Mouse (Mus musculus): Measurements from ENCODE around the gene Acp4. TPM values are rescaled to one million over a fixed set of nuclear protein-coding genes. Genes with fewer than 3 reads are reported as not detected.
"Not testable (repeated sequence)": the region's sequence is repeated elsewhere in the genome, so short reads cannot be mapped to it uniquely, and the experiment has no call there.

Gene Acp4
- polyA plus RNA-seq, 1 experiment = not detected

DNA sequence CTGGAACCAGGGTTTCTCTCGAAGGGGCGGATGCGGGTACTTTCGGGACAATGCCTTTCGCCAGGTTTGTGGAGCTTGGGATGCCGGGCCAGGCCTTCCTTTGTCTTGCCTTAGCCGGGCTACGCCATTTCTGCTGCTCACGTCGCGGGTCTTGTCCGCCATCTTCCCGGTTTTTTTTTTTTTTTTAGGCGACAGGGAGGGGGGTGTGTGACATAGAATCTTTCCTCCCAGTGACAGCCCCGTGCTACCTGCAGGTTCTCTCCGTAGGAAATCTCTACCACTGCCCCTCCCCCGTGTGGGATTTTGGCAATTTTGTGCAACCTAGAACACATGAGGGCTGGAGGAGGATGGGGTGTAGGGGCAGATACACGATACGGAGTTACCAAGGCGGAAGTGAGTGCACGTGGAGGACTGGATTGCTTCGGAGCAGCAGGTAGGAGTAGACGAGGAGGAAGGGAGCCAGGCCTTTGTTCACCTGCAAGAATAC lies 10.2 kb downstream of the Acp4 start:
- H3K27ac ChIP-seq (ENCODE audit: insufficient read depth, low read length) = peak overlapping the region; percentile 39; the same call in 1 of the 2 replicates
- H3K4me3 ChIP-seq (ENCODE audit: insufficient read depth, low read length) = peak overlapping the region; percentile 89
- no peak for TF ChIP-seq CTCF (IDR thresholded peaks at IDR 0.05; ENCODE audit: borderline replicate concordance, insufficient read depth, low read length)
- no peak for TF ChIP-seq POLR2A (IDR thresholded peaks at IDR 0.05; ENCODE audit: low read depth, low read length)
- no peaks in the 10 kb centered on the region for H3K4me1 ChIP-seq (ENCODE audit: control insufficient read depth, insufficient read depth, low read length)

DNA sequence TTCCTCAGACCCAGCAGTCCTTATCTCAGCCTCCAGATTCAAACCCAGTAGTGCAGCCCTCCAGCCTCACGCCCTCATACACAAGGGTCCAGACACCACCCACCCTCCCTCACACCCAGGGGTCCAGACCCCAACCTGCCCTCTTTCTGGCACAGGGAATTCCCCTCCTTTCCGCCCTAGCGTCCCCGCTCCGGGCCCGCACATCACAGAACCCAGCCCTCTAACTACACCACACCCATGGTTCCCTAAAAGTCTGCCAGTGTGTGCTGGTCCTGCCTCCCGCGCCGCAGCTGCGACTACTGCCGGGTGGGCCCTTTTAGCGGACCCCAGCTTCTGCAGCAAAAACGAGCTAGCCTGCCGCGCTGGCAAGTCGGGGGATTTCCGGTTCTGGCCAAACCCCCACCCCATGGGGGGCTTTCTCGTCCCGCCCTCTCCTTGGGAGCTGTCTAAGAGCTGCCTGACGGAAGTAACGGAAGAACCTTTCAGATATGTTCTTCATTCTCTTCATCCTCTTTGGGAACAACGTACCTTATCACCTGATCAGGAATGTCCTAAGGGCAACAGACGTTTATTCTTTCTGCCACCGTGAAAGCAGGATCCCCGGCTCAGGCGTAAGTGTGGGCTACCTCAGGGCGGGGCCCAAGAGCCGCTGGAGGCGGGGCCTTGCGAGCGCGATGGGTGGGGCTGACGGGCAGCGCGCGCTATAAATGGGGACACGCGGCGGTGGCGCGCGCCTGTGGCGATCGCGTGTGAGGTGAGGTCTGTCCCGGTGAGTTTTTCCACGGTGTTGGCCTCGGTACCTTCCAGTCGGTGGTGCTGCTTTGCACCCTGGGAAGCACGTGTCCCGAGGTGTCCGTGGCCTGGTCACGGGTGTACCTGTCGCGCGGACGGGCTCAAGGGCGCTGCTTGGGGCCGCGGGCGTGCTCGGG lies 10.9 kb downstream of the Acp4 start, which contains the start of the genes 1700028J19Rik and 2410002F23Rik:
Gene 1700028J19Rik, minus strand, starts transcription at position 641 of the 929 bp plus-strand sequence.
Gene 2410002F23Rik, plus strand, starts transcription at position 668 of the 929 bp plus-strand sequence.
- no peaks in the 10 kb centered on the region for H3K4me1 ChIP-seq (ENCODE audit: control insufficient read depth, insufficient read depth, low read length)
- H3K27ac ChIP-seq (ENCODE audit: insufficient read depth, low read length) = peak within 1 kb of the TSS; percentile 74
- peak within 1 kb of the TSS; percentile 89 for H3K4me3 ChIP-seq (ENCODE audit: insufficient read depth, low read length)
- TF ChIP-seq CTCF (IDR thresholded peaks at IDR 0.05; ENCODE audit: borderline replicate concordance, insufficient read depth, low read length) (no peak), POLR2A (IDR thresholded peaks at IDR 0.05; ENCODE audit: low read depth, low read length) (peak; percentile 100)

GRCm38 (mm10) chr7:44244080-44244479 lies 13.1 kb downstream of the Acp4 start:
- Histone ChIP-seq H3K27ac (ENCODE audit: insufficient read depth, low read length) (no peak overlapping the region), H3K4me3 (ENCODE audit: insufficient read depth, low read length) (no peak overlapping the region), H3K4me1 (ENCODE audit: control insufficient read depth, insufficient read depth, low read length) (no peaks in the 10 kb centered on the region)
- no peak for TF ChIP-seq CTCF (IDR thresholded peaks at IDR 0.05; ENCODE audit: borderline replicate concordance, insufficient read depth, low read length)
- TF ChIP-seq POLR2A (IDR thresholded peaks at IDR 0.05; ENCODE audit: low read depth, low read length) = peak; percentile 52

GRCm38 (mm10) chr7:44241163-44241562 lies 16.0 kb downstream of the Acp4 start:
- H3K27ac ChIP-seq (ENCODE audit: insufficient read depth, low read length) = no peak overlapping the region
- H3K4me1 ChIP-seq (ENCODE audit: control insufficient read depth, insufficient read depth, low read length) = no peaks in the 10 kb centered on the region
- TF ChIP-seq CTCF (IDR thresholded peaks at IDR 0.05; ENCODE audit: borderline replicate concordance, insufficient read depth, low read length) (no peak), POLR2A (IDR thresholded peaks at IDR 0.05; ENCODE audit: low read depth, low read length) (no peak)
- no peak overlapping the region for H3K4me3 ChIP-seq (ENCODE audit: insufficient read depth, low read length)

- Histone ChIP-seq H3K27ac (ENCODE audit: insufficient read depth, low read length) (no peak overlapping the region), H3K4me1 (ENCODE audit: control insufficient read depth, insufficient read depth, low read length) (no peaks in the 10 kb centered on the region), H3K4me3 (ENCODE audit: insufficient read depth, low read length) (no peak overlapping the region)
- TF ChIP-seq POLR2A (IDR thresholded peaks at IDR 0.05; ENCODE audit: low read depth, low read length) (no peak), CTCF (IDR thresholded peaks at IDR 0.05; ENCODE audit: borderline replicate concordance, insufficient read depth, low read length) (no peak)
Observed at GRCm38 (mm10) chr7:44240712-44241111, 16.5 kb downstream of the Acp4 start.

GRCm38 (mm10) chr7:44239913-44240312 lies 17.3 kb downstream of the Acp4 start:
- Histone ChIP-seq H3K4me3 (ENCODE audit: insufficient read depth, low read length) (no peak overlapping the region), H3K4me1 (ENCODE audit: control insufficient read depth, insufficient read depth, low read length) (no peaks in the 10 kb centered on the region), H3K27ac (ENCODE audit: insufficient read depth, low read length) (no peak overlapping the region)
- TF ChIP-seq CTCF (IDR thresholded peaks at IDR 0.05; ENCODE audit: borderline replicate concordance, insufficient read depth, low read length) (no peak), POLR2A (IDR thresholded peaks at IDR 0.05; ENCODE audit: low read depth, low read length) (no peak)

DNA sequence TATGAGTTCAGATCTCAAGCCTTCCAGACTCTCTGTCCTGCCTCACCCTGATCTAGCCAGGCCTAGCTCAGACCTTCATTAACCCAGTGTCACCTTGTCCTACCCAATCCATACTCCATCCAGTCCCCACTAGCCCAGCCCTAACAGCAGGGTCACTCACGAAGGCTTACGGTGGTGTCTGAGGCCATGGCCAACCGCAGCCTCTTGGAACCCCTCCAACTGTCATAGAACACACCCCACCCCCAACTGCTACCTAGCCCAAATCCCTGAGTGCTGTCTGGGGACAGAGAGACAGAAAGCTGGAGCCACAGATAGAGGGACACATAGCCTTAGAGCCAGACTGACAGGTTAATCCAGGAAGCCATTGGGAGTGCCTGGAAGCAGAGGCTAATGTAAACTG lies 21.3 kb downstream of the Acp4 start, which contains the start of gene Gm36864:
Gene Gm36864, plus strand, starts transcription at position 269 of the 400 bp plus-strand sequence.
- Histone ChIP-seq H3K27ac (ENCODE audit: insufficient read depth, low read length) (no peak within 1 kb of the TSS), H3K4me1 (ENCODE audit: control insufficient read depth, insufficient read depth, low read length) (no peaks in the 10 kb centered on the region), H3K4me3 (ENCODE audit: insufficient read depth, low read length) (no peak within 1 kb of the TSS)
- TF ChIP-seq CTCF (IDR thresholded peaks at IDR 0.05; ENCODE audit: borderline replicate concordance, insufficient read depth, low read length) (no peak), POLR2A (IDR thresholded peaks at IDR 0.05; ENCODE audit: low read depth, low read length) (no peak)

DNA sequence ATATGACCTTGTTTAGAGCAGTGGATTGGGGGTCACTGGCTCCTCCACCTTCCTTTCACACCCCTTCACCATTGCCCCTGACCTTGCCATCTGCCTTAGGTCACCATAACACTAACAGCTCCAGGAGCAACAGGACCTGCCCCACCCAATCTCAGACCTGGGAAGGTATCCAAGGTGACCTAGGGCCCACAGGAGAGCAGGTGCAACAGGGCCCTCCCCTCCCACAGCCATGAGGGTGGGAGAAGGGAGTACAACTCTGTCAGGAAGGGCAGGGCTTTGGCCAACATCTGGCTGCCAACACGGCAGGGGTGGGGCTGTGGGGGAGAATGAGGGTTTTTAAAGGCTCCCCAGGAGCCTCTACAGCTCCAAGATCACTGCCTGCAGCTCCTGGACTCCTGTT lies 32.1 kb downstream of the Acp4 start, which contains the start of gene Klk1:
Gene Klk1, plus strand, starts transcription at position 285 of the 400 bp plus-strand sequence.
- no peaks in the 10 kb centered on the region for H3K4me1 ChIP-seq (ENCODE audit: control insufficient read depth, insufficient read depth, low read length)
- TF ChIP-seq POLR2A (IDR thresholded peaks at IDR 0.05; ENCODE audit: low read depth, low read length) = no peak
- no peak for TF ChIP-seq CTCF (IDR thresholded peaks at IDR 0.05; ENCODE audit: borderline replicate concordance, insufficient read depth, low read length)
- H3K27ac ChIP-seq (ENCODE audit: insufficient read depth, low read length) = no peak within 1 kb of the TSS
- no peak within 1 kb of the TSS for H3K4me3 ChIP-seq (ENCODE audit: insufficient read depth, low read length)

GRCm38 (mm10) chr7:44222335-44222734 lies 34.8 kb downstream of the Acp4 start:
- H3K27ac ChIP-seq (ENCODE audit: insufficient read depth, low read length); H3K4me3 ChIP-seq (ENCODE audit: insufficient read depth, low read length); H3K4me1 ChIP-seq (ENCODE audit: control insufficient read depth, insufficient read depth, low read length): not testable (repeated sequence)

- H3K4me3 ChIP-seq (ENCODE audit: insufficient read depth, low read length); H3K27ac ChIP-seq (ENCODE audit: insufficient read depth, low read length); H3K4me1 ChIP-seq (ENCODE audit: control insufficient read depth, insufficient read depth, low read length): not testable (repeated sequence)
Observed at GRCm38 (mm10) chr7:44221601-44222000, 35.6 kb downstream of the Acp4 start.
